Mouse (Mus musculus) MEL (cell line): ENCODE data around the gene Odf4.
A peak's percentile ranks its signal among the peaks of the same experiment; 100 is the strongest.

Experiments
- CHD2 ChIP-seq: IDR thresholded peaks from 2 replicates; pipeline ENCODE4 v1.6.1; 2011; ENCODE audit warnings: low read length, improper control_type of control experiment
- CTCF ChIP-seq, 3 experiments: IDR thresholded peaks in 2 of 3; conservative IDR thresholded peaks in 1 of 3; 2 replicates each; pipeline ENCODE4 v1.5.1; 2011 to 2012; ENCODE audit warnings: low read length in 3 of 3, low read depth in 2 of 3, mild to moderate bottlenecking in 2 of 3, improper control_type of control experiment in 1 of 3, inconsistent platforms in 1 of 3, mixed read lengths in 1 of 3, moderate library complexity in 1 of 3; ENCODE audit not compliant: control insufficient read depth in 1 of 3, insufficient read depth in 1 of 3, poor library complexity in 1 of 3, severe bottlenecking in 1 of 3
- E2F4 ChIP-seq: IDR thresholded peaks from 2 replicates; pipeline ENCODE4 v1.6.1; 2011; ENCODE audit warnings: low read depth, low read length, improper control_type of control experiment, borderline replicate concordance
- HCFC1 ChIP-seq: IDR thresholded peaks from 2 replicates; pipeline ENCODE4 v1.6.1; 2012; ENCODE audit warnings: low read depth, mild to moderate bottlenecking, inconsistent platforms, low read length, improper control_type of control experiment, moderate library complexity
- JUND ChIP-seq: IDR thresholded peaks from 2 replicates; pipeline ENCODE4 v1.6.1; 2011; ENCODE audit warnings: low read depth, mild to moderate bottlenecking, improper control_type of control experiment, low read length
- KAT2A ChIP-seq: conservative IDR thresholded peaks from 2 replicates; pipeline ENCODE4 v1.6.1; 2012; ENCODE audit warnings: low read depth, low read length, improper control_type of control experiment, inconsistent platforms
- NRF1 ChIP-seq: IDR thresholded peaks from 2 replicates; pipeline ENCODE4 v1.6.1; 2014; ENCODE audit warnings: low read depth, mild to moderate bottlenecking, inconsistent platforms, low read length, improper control_type of control experiment, moderate library complexity; ENCODE audit not compliant: poor library complexity, insufficient read depth, severe bottlenecking
- UBTF ChIP-seq: IDR thresholded peaks from 2 replicates; pipeline ENCODE4 v1.6.1; 2012; ENCODE audit warnings: low read depth, mild to moderate bottlenecking, inconsistent platforms, low read length, improper control_type of control experiment, moderate library complexity, borderline replicate concordance; ENCODE audit not compliant: insufficient read depth
- ZC3H11A ChIP-seq: IDR thresholded peaks from 2 replicates; pipeline ENCODE4 v1.6.1; 2012; ENCODE audit warnings: low read depth, mild to moderate bottlenecking, inconsistent platforms, low read length, improper control_type of control experiment
- ZKSCAN1 ChIP-seq: IDR thresholded peaks from 2 replicates; pipeline ENCODE4 v1.6.1; 2012; ENCODE audit warnings: low read depth, mild to moderate bottlenecking, inconsistent platforms, low read length, improper control_type of control experiment, moderate library complexity

GRCm38 (mm10) chr11:68905665-68906460 lies 21.0 kb downstream of the Odf4 start:
- TF ChIP-seq CTCF (IDR thresholded peaks at IDR 0.05 in 2 of 3, conservative IDR thresholded peaks at IDR 0.05 in 1 of 3; ENCODE audit: control insufficient read depth in 1 of 3, insufficient read depth in 1 of 3, low read depth in 2 of 3, low read length in 3 of 3, poor library complexity in 1 of 3, severe bottlenecking in 1 of 3) (no peak), E2F4 (no peak), JUND (no peak), HCFC1 (no peak), ZKSCAN1 (no peak), ZC3H11A (no peak), CHD2 (peak; percentile 46; the same call in 1 of the 2 replicates), UBTF (no peak), KAT2A (no peak), NRF1 (no peak)
